Mouse (Mus musculus) neutrophil, adult 59 days (primary cell): Measurements from ENCODE around the gene Cldn10. TPM values are rescaled to one million over a fixed set of nuclear protein-coding genes. Genes with fewer than 3 reads are reported as not detected.

Experiments
- total RNA-seq, 2 experiments: library from RNA; stranded (reverse); gene quantifications; 1 replicate in 1 of 2; 2 replicates in 1 of 2; pipeline ENCODE4 v1.2.4; 2023

Gene Cldn10
- not detected for total RNA-seq

GRCm38 (mm10) chr14:118787621-118788020 is at the start of gene Cldn10:
TSS of gene Cldn10 (plus strand) at chr14:118787908.

Other genes with a start within 250 kb of the Cldn10 start
- gene Abcc4, start 81.7 kb upstream of the Cldn10 start, total RNA-seq, result 10 to 100 TPM; 28.8 to 30.9 TPM
- under 1 TPM in 1 of 2 experiments, not detected in 1; 0.42 TPM for gene Dzip1, start 137.6 kb downstream of the Cldn10 start, total RNA-seq
- 10 to 100 TPM; 24.1 to 27.4 TPM for gene Dnajc3, start 150.1 kb downstream of the Cldn10 start, total RNA-seq